Mouse (Mus musculus) cerebellum, postnatal 10 days (tissue): ENCODE measurements around the gene Ccdc6.
"Not testable (repeated sequence)": the region's sequence is repeated elsewhere in the genome, so short reads cannot be mapped to it uniquely, and the experiment has no call there.

Experiments
- DNase-seq, 2 experiments: peaks; one replicate each; pipeline ENCODE4 v3.0.0; 2021; ENCODE audit warnings: mixed read lengths in 2 of 2

Ccdc6 gene

GRCm38 (mm10) chr10:70173314-70173713 is 76.4 kb downstream of the Ccdc6 start:
- peak; percentile 83 for DNase-seq

GRCm38 (mm10) chr10:70174494-70175190 is 77.7 kb downstream of the Ccdc6 start:
- no peak for DNase-seq

- DNase-seq, result no peak
Observed at GRCm38 (mm10) chr10:70180727-70181126, 83.8 kb downstream of the Ccdc6 start.

GRCm38 (mm10) chr10:70181279-70181972 is 84.5 kb downstream of the Ccdc6 start:
- no peak for DNase-seq

- peak; percentile 46 to 50 for DNase-seq
Observed at GRCm38 (mm10) chr10:70183210-70184080, 86.5 kb downstream of the Ccdc6 start.

- DNase-seq, result peak; percentile 70 to 71
Observed at GRCm38 (mm10) chr10:70186136-70186535, 89.2 kb downstream of the Ccdc6 start.

GRCm38 (mm10) chr10:70186586-70186985 is 89.7 kb downstream of the Ccdc6 start:
- DNase-seq, result no peak

GRCm38 (mm10) chr10:70189864-70190263 is 92.9 kb downstream of the Ccdc6 start:
- DNase-seq, result peak; percentile 36 to 39

- DNase-seq, result no peak
Observed at GRCm38 (mm10) chr10:70194283-70194682, 97.4 kb downstream of the Ccdc6 start.

GRCm38 (mm10) chr10:70195279-70195678 is 98.4 kb downstream of the Ccdc6 start:
- DNase-seq, result no peak

- peak; percentile 53 to 64 for DNase-seq
Observed at GRCm38 (mm10) chr10:70195786-70196185, 98.9 kb downstream of the Ccdc6 start.

GRCm38 (mm10) chr10:70196666-70197065 is 99.7 kb downstream of the Ccdc6 start:
- DNase-seq, result no peak

- no peak for DNase-seq
Observed at GRCm38 (mm10) chr10:70197601-70198000, 100.7 kb downstream of the Ccdc6 start.

GRCm38 (mm10) chr10:70198012-70198411 is 101.1 kb downstream of the Ccdc6 start:
- no peak for DNase-seq

GRCm38 (mm10) chr10:70198951-70199463 is 102.1 kb downstream of the Ccdc6 start:
- no peak for DNase-seq

GRCm38 (mm10) chr10:70199466-70200210 is 102.7 kb downstream of the Ccdc6 start:
- DNase-seq, result no peak

GRCm38 (mm10) chr10:70200889-70201500 is 104.1 kb downstream of the Ccdc6 start:
- DNase-seq, result no peak

- peak; percentile 81 to 82 for DNase-seq
Observed at GRCm38 (mm10) chr10:70204505-70205399, 107.8 kb downstream of the Ccdc6 start, which contains the start of gene Mrln. Mrln (plus strand) TSS chr10:70204664.

- DNase-seq, result no peak
Observed at GRCm38 (mm10) chr10:70211281-70211680, 114.4 kb downstream of the Ccdc6 start.

- DNase-seq, result no peak
Observed at GRCm38 (mm10) chr10:70220971-70221370, 124.0 kb downstream of the Ccdc6 start.

GRCm38 (mm10) chr10:70222231-70222630 is 125.3 kb downstream of the Ccdc6 start:
- not testable (repeated sequence) for DNase-seq
